Mouse (Mus musculus) layer of hippocampus, adult 8-10 months (tissue): ENCODE measurements around the gene Wfs1. TPM values are rescaled to one million over a fixed set of nuclear protein-coding genes. Genes with fewer than 3 reads are reported as not detected.
A peak's percentile ranks its signal among the peaks of the same experiment; 100 is the strongest.

Source experiments
- DNase-seq, 2 experiments: peaks; one replicate each; pipeline ENCODE4 v3.0.0; 2022; ENCODE audit warnings: low spot score in 2 of 2
- total RNA-seq, 4 experiments: library from RNA; stranded (reverse); gene quantifications; 2 replicates each; pipeline ENCODE4 v1.2.4; 2022

Wfs1 gene
- total RNA-seq, 4 experiments from 2014 or later, result 141 to 176 (median 159) TPM

- peak; percentile 59 to 60 for DNase-seq
These were observed 53.2 kb downstream of the Wfs1 start for GRCm38 (mm10) chr5:36935486-36936473.

GRCm38 (mm10) chr5:36933383-36933782, 55.6 kb downstream of the Wfs1 start:
- DNase-seq, result no peak

GRCm38 (mm10) chr5:36929376-36929775, 59.6 kb downstream of the Wfs1 start:
- no peak for DNase-seq

- no peak for DNase-seq
These were observed 60.3 kb downstream of the Wfs1 start for GRCm38 (mm10) chr5:36928701-36929100.

- DNase-seq, result no peak
These were observed 64.9 kb downstream of the Wfs1 start for GRCm38 (mm10) chr5:36923826-36924700.

- DNase-seq, result no peak
These were observed 66.2 kb downstream of the Wfs1 start for GRCm38 (mm10) chr5:36922811-36923210.

- no peak for DNase-seq
These were observed 67.1 kb downstream of the Wfs1 start for GRCm38 (mm10) chr5:36921871-36922270.

GRCm38 (mm10) chr5:36920072-36920471, 68.9 kb downstream of the Wfs1 start:
- no peak for DNase-seq

GRCm38 (mm10) chr5:36918016-36918415, 71.0 kb downstream of the Wfs1 start:
- DNase-seq, result no peak

- no peak for DNase-seq
These were observed 71.8 kb downstream of the Wfs1 start for GRCm38 (mm10) chr5:36917245-36917644.

GRCm38 (mm10) chr5:36916581-36916980, 72.4 kb downstream of the Wfs1 start:
- DNase-seq, result no peak

Other genes with a start within 250 kb of the Wfs1 start
- 10 to 100 TPM; 14.4 to 21.4 (median 18.5) TPM for gene Bloc1s4, start 240.6 kb downstream of the Wfs1 start, total RNA-seq
- gene Mrfap1, start 192.4 kb downstream of the Wfs1 start, total RNA-seq, result 100 to 1,000 TPM; 515 to 533 (median 521) TPM
- 10 to 100 TPM; 26.8 to 50.4 (median 37.5) TPM for gene Man2b2, start 158.6 kb downstream of the Wfs1 start, total RNA-seq
- gene Ppp2r2c, start 120.7 kb downstream of the Wfs1 start, total RNA-seq, result 100 to 1,000 TPM; 315 to 377 (median 346) TPM
- gene Gm1043, start 96.2 kb upstream of the Wfs1 start, total RNA-seq, result 10 to 100 TPM; 22.4 to 42.6 (median 30.3) TPM